ENCODE assay signal across 9 mouse cellular contexts in the genomic region with DNA sequence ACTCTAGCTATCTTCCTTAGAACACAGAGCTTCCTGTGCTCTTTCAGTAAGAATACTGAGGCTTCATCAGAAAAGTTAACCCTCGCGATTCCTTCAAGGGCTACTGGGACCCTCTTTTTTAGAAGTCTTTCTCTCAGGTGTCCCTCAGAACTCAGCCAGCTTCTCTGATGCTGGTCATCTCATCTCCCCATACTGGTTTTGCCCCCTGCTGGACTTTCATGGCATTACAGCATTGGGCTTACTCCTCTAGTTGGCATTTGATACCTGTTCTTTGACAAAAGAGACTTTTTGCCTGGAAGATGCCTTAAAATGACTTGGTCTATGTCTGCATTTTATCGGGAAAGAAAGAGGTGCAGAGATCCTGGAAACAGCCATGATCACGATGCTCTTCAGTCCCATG. TPM values are rescaled to one million over a fixed set of nuclear protein-coding genes. Genes with fewer than 3 reads are reported as not detected.
DNase-seq lines count a peak whose midpoint lies in the region; ATAC-seq and TF ChIP-seq lines count a peak whose summit lies in the region.
"Had no signal": no experiment of that assay in that cellular context is flagged by ENCODE, and none has a peak within 500 bp of the region (broad histone marks: within the 10 kb centered on the region; RNA-seq: fewer than 3 reads in every experiment).

No protein-coding gene starts in this region.

- no peak overlapping the region for H3K9ac ChIP-seq in embryonic facial prominence, embryonic 11.5 days (replicated peaks; ENCODE audit: low read length)
- H3K9ac ChIP-seq: liver, embryonic 13.5 days had no signal

- TF ChIP-seq CTCF in layer of hippocampus, adult 2 months (conservative IDR thresholded peaks at IDR 0.05), result peak; percentile 92

- H3K9me3 ChIP-seq in embryonic facial prominence, embryonic 11.5 days (replicated peaks; ENCODE audit: control insufficient read depth, low read length), result no peaks in the 10 kb centered on the region
- H3K9me3 ChIP-seq in limb, embryonic 10.5 days (replicated peaks), result no peaks in the 10 kb centered on the region
- H3K9me3 ChIP-seq: liver, embryonic 13.5 days had no signal

- 85% methylated on average over 4 of the region's 4 CpGs for WGBS in embryonic facial prominence, embryonic 11.5 days
- WGBS in limb, embryonic 10.5 days, result 83% methylated on average over 4 of the region's 4 CpGs

- H3K4me3 ChIP-seq in layer of hippocampus, adult 2 months, result no peak overlapping the region
- H3K4me3 ChIP-seq in embryonic facial prominence, embryonic 11.5 days (ENCODE audit: low read depth, low read length), result no peak overlapping the region
- H3K4me3 ChIP-seq in limb, embryonic 10.5 days, result no peak overlapping the region
- H3K4me3 ChIP-seq: liver, embryonic 13.5 days had no signal

- H3K4me2 ChIP-seq in embryonic facial prominence, embryonic 11.5 days (ENCODE audit: low read depth, low read length), result no peak overlapping the region
- H3K4me2 ChIP-seq: liver, embryonic 13.5 days had no signal

- no peaks in the 10 kb centered on the region for H3K27me3 ChIP-seq in embryonic facial prominence, embryonic 11.5 days (ENCODE audit: control insufficient read depth, insufficient read depth, low read length)
- no peaks in the 10 kb centered on the region for H3K27me3 ChIP-seq in limb, embryonic 10.5 days (ENCODE audit: low read depth, poor library complexity, severe bottlenecking)
- H3K27me3 ChIP-seq: liver, embryonic 13.5 days had no signal

- H3K36me3 ChIP-seq in embryonic facial prominence, embryonic 11.5 days (replicated peaks; ENCODE audit: control insufficient read depth, insufficient read depth, low read depth, low read length), result peaks cover 13% of the 10 kb centered on the region
- H3K36me3 ChIP-seq in limb, embryonic 10.5 days, result peaks cover 77% of the 10 kb centered on the region

- no peaks in the 10 kb centered on the region for H3K4me1 ChIP-seq in embryonic facial prominence, embryonic 11.5 days (ENCODE audit: control insufficient read depth, insufficient read depth, low read length)
- no peaks in the 10 kb centered on the region for H3K4me1 ChIP-seq in limb, embryonic 10.5 days
- H3K4me1 ChIP-seq: liver, embryonic 13.5 days had no signal

- ATAC-seq in cerebellum, adult (ENCODE audit: insufficient number of reproducible peaks, low FRiP score, low TSS enrichment), result no peak
- no peak for ATAC-seq in embryonic facial prominence, embryonic 11.5 days (replicated peaks; ENCODE audit: insufficient number of reproducible peaks, low FRiP score, low TSS enrichment, low read depth)

- DNase-seq in cerebellum, adult 11 months, result peak; percentile 13
- DNase-seq in layer of hippocampus, adult 2 months (ENCODE audit: low spot score in 2 of 2), result peak in 1 of 2 experiments; percentile 63
- no peak for DNase-seq in layer of hippocampus, adult 9-10 months (ENCODE audit: low spot score)
- peak; percentile 59 to 65 for DNase-seq in adrenal gland, adult 18-20 months (ENCODE audit: low spot score in 2 of 2)
- peak; percentile 73 for DNase-seq in embryonic facial prominence, embryonic 11.5 days (ENCODE audit: low spot score)
- DNase-seq in limb, embryonic 10.5 days (ENCODE audit: low spot score), result peak; percentile 60
- peak; percentile 83 for DNase-seq in testis, postnatal 10 days (ENCODE audit: low spot score)
- DNase-seq: liver, embryonic 13.5 days had no signal

- no peak overlapping the region for H3K27ac ChIP-seq in layer of hippocampus, adult 2 months
- H3K27ac ChIP-seq in embryonic facial prominence, embryonic 11.5 days (replicated peaks; ENCODE audit: low read depth, low read length), result no peak overlapping the region
- no peak overlapping the region for H3K27ac ChIP-seq in limb, embryonic 10.5 days
- H3K27ac ChIP-seq: liver, embryonic 13.5 days had no signal

RNA-seq across cellular contexts. Expression of gene Evc2, which starts 16.1 kb away (rescaled TPM):
- 10 to 100 TPM; 26.0 to 27.4 TPM for total RNA-seq in layer of hippocampus, adult 2 months (2021)
- total RNA-seq in adrenal gland, adult 18-20 months (2021), result 10 to 100 TPM; 15.1 to 16.4 TPM
- 14.0 and 16.0 TPM in 2 replicates for polyA plus RNA-seq in embryonic facial prominence, embryonic 11.5 days (2014; fragmentation: Nextera tagmentation; extraction: Ambion mirVana)
- 23.4 and 24.5 TPM in 2 replicates for polyA plus RNA-seq in limb, embryonic 10.5 days (2016; fragmentation: Nextera tagmentation; extraction: Ambion mirVana)

RNA-seq across cellular contexts. Expression of gene Evc, which starts 17.7 kb away (rescaled TPM):
- 10 to 100 TPM; 16.4 to 16.8 TPM for total RNA-seq in layer of hippocampus, adult 2 months (2021)
- 10 to 100 TPM; 11.3 to 12.2 TPM for total RNA-seq in adrenal gland, adult 18-20 months (2021)
- polyA plus RNA-seq in embryonic facial prominence, embryonic 11.5 days (2014; fragmentation: Nextera tagmentation; extraction: Ambion mirVana), result 15.7 and 17.7 TPM in 2 replicates
- polyA plus RNA-seq in limb, embryonic 10.5 days (2016; fragmentation: Nextera tagmentation; extraction: Ambion mirVana), result 24.2 and 30.7 TPM in 2 replicates
